Mouse (Mus musculus): ENCODE results near the gene Ddx60. TPM values are rescaled to one million over a fixed set of nuclear protein-coding genes. Genes with fewer than 3 reads are reported as not detected.
A peak's percentile ranks its signal among the peaks of the same experiment; 100 is the strongest.

The Ddx60 gene
- under 1 TPM; 0.50 to 0.87 TPM for total RNA-seq (2021)
- long read RNA-seq, experiment 1, partial matches to known transcripts = 0 of 1 reads
- long read RNA-seq, experiment 1, other reads (novel, unspliced or antisense) = 1 of 1 reads
- long read RNA-seq, experiment 2, partial matches to known transcripts = 0 of 1 reads
- long read RNA-seq, experiment 2, other reads (novel, unspliced or antisense) = 1 of 1 reads

- peak within 1 kb of the TSS; percentile 90 for H3K27ac ChIP-seq
- H3K4me3 ChIP-seq = peak within 1 kb of the TSS; percentile 94
- intact Hi-C loops (cut with DNase I) = no loop called here
- no peak for TF ChIP-seq CTCF (IDR thresholded peaks at IDR 0.05)
- DNase-seq = peak; percentile 82
Observed at GRCm38 (mm10) chr8:61927777-61928494, at the start of gene Ddx60. Ddx60 (plus strand) TSS chr8:61928087.

GRCm38 (mm10) chr8:61894062-61894461 is 33.8 kb upstream of the Ddx60 start:
- intact Hi-C loops (cut with DNase I) = loop anchor here (1.0 kb wide), 2 partner anchors 140 to 151 kb away; no protein-coding TSS in a partner anchor
- Histone ChIP-seq H3K27ac (no peak overlapping the region), H3K4me3 (no peak overlapping the region)
- TF ChIP-seq CTCF (IDR thresholded peaks at IDR 0.05) = peak; percentile 75
- DNase-seq = peak; percentile 46

GRCm38 (mm10) chr8:61896742-61897141 is 31.1 kb upstream of the Ddx60 start:
- no peak overlapping the region for H3K4me3 ChIP-seq
- DNase-seq = no peak
- no peak for TF ChIP-seq CTCF (IDR thresholded peaks at IDR 0.05)
- no peak overlapping the region for H3K27ac ChIP-seq
- intact Hi-C loops (cut with DNase I) = no loop called here

- intact Hi-C loops (cut with DNase I) = no loop called here
- DNase-seq = no peak
- no peak overlapping the region for H3K4me3 ChIP-seq
- peak; percentile 7; the same call in 1 of the 2 replicates for TF ChIP-seq CTCF (IDR thresholded peaks at IDR 0.05)
- H3K27ac ChIP-seq = no peak overlapping the region
Observed at GRCm38 (mm10) chr8:61897402-61897801, 30.5 kb upstream of the Ddx60 start.

GRCm38 (mm10) chr8:61901028-61901717 is 26.7 kb upstream of the Ddx60 start:
- TF ChIP-seq CTCF (IDR thresholded peaks at IDR 0.05) = no peak
- Histone ChIP-seq H3K27ac (peak overlapping the region; percentile 84), H3K4me3 (peak overlapping the region; percentile 74)
- no peak for DNase-seq
- intact Hi-C loops (cut with DNase I) = no loop called here

GRCm38 (mm10) chr8:61902521-61902920 is 25.4 kb upstream of the Ddx60 start, which contains the start of gene Palld:
Palld (minus strand) TSS chr8:61902690.
- no peak for TF ChIP-seq CTCF (IDR thresholded peaks at IDR 0.05)
- DNase-seq = peak; percentile 42
- Histone ChIP-seq H3K4me3 (peak within 1 kb of the TSS; percentile 74), H3K27ac (peak within 1 kb of the TSS; percentile 84)
- intact Hi-C loops (cut with DNase I) = no loop called here

- Histone ChIP-seq H3K27ac (peak overlapping the region; percentile 71), H3K4me3 (peak overlapping the region; percentile 48)
- intact Hi-C loops (cut with DNase I) = no loop called here
- peak; percentile 90 for DNase-seq
- TF ChIP-seq CTCF (IDR thresholded peaks at IDR 0.05) = no peak
Observed at GRCm38 (mm10) chr8:61908303-61909215, 19.3 kb upstream of the Ddx60 start.

- peak overlapping the region; percentile 48 for H3K4me3 ChIP-seq
- H3K27ac ChIP-seq = peak overlapping the region; percentile 71
- intact Hi-C loops (cut with DNase I) = no loop called here
- DNase-seq = no peak
- no peak for TF ChIP-seq CTCF (IDR thresholded peaks at IDR 0.05)
Observed at GRCm38 (mm10) chr8:61909313-61909712, 18.6 kb upstream of the Ddx60 start.

- TF ChIP-seq CTCF (IDR thresholded peaks at IDR 0.05) = no peak
- intact Hi-C loops (cut with DNase I) = no loop called here
- DNase-seq = no peak
- Histone ChIP-seq H3K4me3 (no peak overlapping the region), H3K27ac (no peak overlapping the region)
Observed at GRCm38 (mm10) chr8:61912817-61913216, 15.1 kb upstream of the Ddx60 start.

GRCm38 (mm10) chr8:61913957-61914356 is 13.9 kb upstream of the Ddx60 start:
- Histone ChIP-seq H3K27ac (peak overlapping the region; percentile 41; the same call in 1 of the 2 replicates), H3K4me3 (no peak overlapping the region)
- DNase-seq = no peak
- no peak for TF ChIP-seq CTCF (IDR thresholded peaks at IDR 0.05)
- intact Hi-C loops (cut with DNase I) = no loop called here

GRCm38 (mm10) chr8:61917287-61917686 is 10.6 kb upstream of the Ddx60 start:
- no peak overlapping the region for H3K27ac ChIP-seq
- intact Hi-C loops (cut with DNase I) = no loop called here
- H3K4me3 ChIP-seq = no peak overlapping the region
- DNase-seq = no peak
- TF ChIP-seq CTCF (IDR thresholded peaks at IDR 0.05) = no peak

GRCm38 (mm10) chr8:61919145-61919788 is 8.6 kb upstream of the Ddx60 start:
- DNase-seq = no peak
- no peak for TF ChIP-seq CTCF (IDR thresholded peaks at IDR 0.05)
- H3K27ac ChIP-seq = no peak overlapping the region
- no peak overlapping the region for H3K4me3 ChIP-seq
- intact Hi-C loops (cut with DNase I) = no loop called here
